Mouse (Mus musculus) midbrain, embryonic 16.5 days (tissue): ENCODE results near the gene Insm1. TPM values are rescaled to one million over a fixed set of nuclear protein-coding genes. Genes with fewer than 3 reads are reported as not detected.
A peak's percentile ranks its signal among the peaks of the same experiment; 100 is the strongest.

ENCODE experiments used
- ATAC-seq: fragments of 200-750 bp; cut with Nextera tagmentation; 2 replicates; pipeline ENCODE4 v1.8.0; 2017; ENCODE audit warnings: moderate TSS enrichment
- H3K27ac ChIP-seq: fragments of 300-500 bp; sonication (generic); 2 replicates; pipeline ENCODE4 v1.5.1; 2014; ENCODE audit warnings: mild to moderate bottlenecking, low read length, mixed read lengths
- H3K27me3 ChIP-seq: fragments of 300-500 bp; sonication (generic); 2 replicates; pipeline ENCODE4 v1.6.1; 2014; ENCODE audit warnings: low read depth, low read length, mixed read lengths; ENCODE audit not compliant: control insufficient read depth, insufficient read depth
- H3K36me3 ChIP-seq: fragments of 300-500 bp; sonication (generic); 2 replicates; pipeline ENCODE4 v1.6.1; 2014; ENCODE audit warnings: mild to moderate bottlenecking, low read length, moderate library complexity, mixed read lengths; ENCODE audit not compliant: control insufficient read depth, insufficient read depth
- H3K4me1 ChIP-seq: fragments of 300-500 bp; sonication (generic); 2 replicates; pipeline ENCODE4 v1.6.1; 2014; ENCODE audit warnings: mild to moderate bottlenecking, low read length, mixed read lengths; ENCODE audit not compliant: control insufficient read depth, insufficient read depth
- H3K4me2 ChIP-seq: fragments of 300-500 bp; sonication (generic); 2 replicates; pipeline ENCODE4 v1.6.1; 2014; ENCODE audit warnings: mild to moderate bottlenecking, low read length, mixed read lengths
- H3K4me3 ChIP-seq: fragments of 300-500 bp; sonication (generic); 2 replicates; pipeline ENCODE4 v1.5.1; 2014; ENCODE audit warnings: low read depth, mild to moderate bottlenecking, low read length, moderate library complexity, mixed read lengths
- H3K9ac ChIP-seq: fragments of 300-500 bp; sonication (generic); 2 replicates; pipeline ENCODE4 v1.6.1; 2014; ENCODE audit warnings: low read depth, low read length, mixed read lengths
- H3K9me3 ChIP-seq: fragments of 300-500 bp; sonication (generic); replicated peaks from 2 replicates; pipeline ENCODE4 v1.6.1; 2014; ENCODE audit warnings: mild to moderate bottlenecking, low read length, mixed read lengths; ENCODE audit not compliant: control insufficient read depth, poor library complexity, severe bottlenecking
- WGBS: fragments of 180-500 bp; shearing (Covaris S2); extraction: QIAGEN DNeasy Blood & Tissue Kit; methylation state at CpG from one replicate; pipeline ENCODE4 v1.1.7; 2014; 5-methylcytosine and 5-hydroxymethylcytosine counted together
- polyA plus RNA-seq: library from polyadenylated mRNA; unstranded; fragments of >200 nt; fragmentation: Nextera tagmentation; extraction: Ambion mirVana; gene quantifications from 2 replicates; pipeline ENCODE4 v1.2.1, GENCODE M21; 2015

Insm1 gene
- 2.7 TPM in 2 replicates for polyA plus RNA-seq

- under 1% methylated on average over 84 of the region's 86 CpGs for WGBS
- Histone ChIP-seq H3K27ac (peak within 1 kb of the TSS; percentile 95), H3K4me2 (peak within 1 kb of the TSS; percentile 90)
Measured at GRCm38 (mm10) chr2:146221076-146221928, at the start of gene Insm1. Gene Insm1, plus strand, starts transcription at chr2:146221921.

GRCm38 (mm10) chr2:146172106-146172505 is 49.6 kb upstream of the Insm1 start:
- no peaks in the 10 kb centered on the region for H3K9me3 ChIP-seq
- no peaks in the 10 kb centered on the region for H3K36me3 ChIP-seq
- H3K4me1 ChIP-seq: peaks cover 10% of the 10 kb centered on the region; the same call in 1 of the 2 replicates
- H3K27ac ChIP-seq: no peak overlapping the region
- no peak overlapping the region for H3K4me2 ChIP-seq
- no peak for ATAC-seq
- no peaks in the 10 kb centered on the region for H3K27me3 ChIP-seq
- H3K4me3 ChIP-seq: no peak overlapping the region
- no peak overlapping the region for H3K9ac ChIP-seq
- 37% methylated on average over 4 of the region's 4 CpGs for WGBS

More at GRCm38 (mm10) chr2:146221076-146221928, at the start of gene Insm1:
- peak within 1 kb of the TSS; percentile 90 for H3K9ac ChIP-seq
- H3K4me1 ChIP-seq: peaks cover 39% of the 10 kb centered on the region
- H3K4me3 ChIP-seq: peak within 1 kb of the TSS; percentile 81
- ATAC-seq: peak; percentile 37
- no peaks in the 10 kb centered on the region for H3K36me3 ChIP-seq
- no peaks in the 10 kb centered on the region for H3K9me3 ChIP-seq
- H3K27me3 ChIP-seq: no peaks in the 10 kb centered on the region

GRCm38 (mm10) chr2:146174173-146174572 is 47.5 kb upstream of the Insm1 start:
- Histone ChIP-seq H3K9ac (no peak overlapping the region), H3K4me1 (0 out of 2 replicates have a peak, but pooled peaks cover 2% of the 10 kb centered on the region), H3K27me3 (no peaks in the 10 kb centered on the region), H3K4me3 (no peak overlapping the region), H3K4me2 (no peak overlapping the region), H3K9me3 (no peaks in the 10 kb centered on the region), H3K36me3 (no peaks in the 10 kb centered on the region), H3K27ac (no peak overlapping the region)
- no peak for ATAC-seq
- WGBS: 81% methylated on average over 7 of the region's 7 CpGs

- H3K27ac ChIP-seq: no peak overlapping the region
- no peak overlapping the region for H3K9ac ChIP-seq
- H3K4me3 ChIP-seq: no peak overlapping the region
- ATAC-seq: no peak
- 77% methylated on average over 1 of the region's 1 CpGs for WGBS
- H3K36me3 ChIP-seq: no peaks in the 10 kb centered on the region
- no peak overlapping the region for H3K4me2 ChIP-seq
- peaks cover under 1% of the 10 kb centered on the region; the same call in 1 of the 2 replicates for H3K4me1 ChIP-seq
- no peaks in the 10 kb centered on the region for H3K9me3 ChIP-seq
- no peaks in the 10 kb centered on the region for H3K27me3 ChIP-seq
Measured at GRCm38 (mm10) chr2:146178718-146179117, 43.0 kb upstream of the Insm1 start.

- Histone ChIP-seq H3K4me1 (peaks cover 9% of the 10 kb centered on the region; the same call in 1 of the 2 replicates), H3K27ac (no peak overlapping the region), H3K27me3 (no peaks in the 10 kb centered on the region), H3K4me2 (no peak overlapping the region), H3K9ac (no peak overlapping the region), H3K4me3 (no peak overlapping the region), H3K36me3 (no peaks in the 10 kb centered on the region), H3K9me3 (no peaks in the 10 kb centered on the region)
- peak; percentile 71 for ATAC-seq
- WGBS: 48% methylated on average over 24 of the region's 24 CpGs
Measured at GRCm38 (mm10) chr2:146183830-146184793, 37.6 kb upstream of the Insm1 start.

- ATAC-seq: no peak
- Histone ChIP-seq H3K9me3 (no peaks in the 10 kb centered on the region), H3K27me3 (no peaks in the 10 kb centered on the region), H3K27ac (no peak overlapping the region), H3K9ac (no peak overlapping the region), H3K4me1 (peaks cover 3% of the 10 kb centered on the region), H3K4me2 (no peak overlapping the region), H3K36me3 (no peaks in the 10 kb centered on the region), H3K4me3 (no peak overlapping the region)
- 78% methylated on average over 11 of the region's 11 CpGs for WGBS
Measured at GRCm38 (mm10) chr2:146196126-146196525, 25.6 kb upstream of the Insm1 start.

- no peaks in the 10 kb centered on the region for H3K9me3 ChIP-seq
- peaks cover 3% of the 10 kb centered on the region for H3K4me1 ChIP-seq
- H3K36me3 ChIP-seq: no peaks in the 10 kb centered on the region
- no peak overlapping the region for H3K4me3 ChIP-seq
- 89% methylated on average over 7 of the region's 7 CpGs for WGBS
- H3K27ac ChIP-seq: no peak overlapping the region
- no peaks in the 10 kb centered on the region for H3K27me3 ChIP-seq
- no peak overlapping the region for H3K4me2 ChIP-seq
- no peak for ATAC-seq
- no peak overlapping the region for H3K9ac ChIP-seq
Measured at GRCm38 (mm10) chr2:146197947-146198346, 23.8 kb upstream of the Insm1 start.

GRCm38 (mm10) chr2:146210968-146211367 is 10.8 kb upstream of the Insm1 start:
- ATAC-seq: no peak
- WGBS: 22% methylated on average over 4 of the region's 4 CpGs

More at GRCm38 (mm10) chr2:146210968-146211367, 10.8 kb upstream of the Insm1 start:
- Histone ChIP-seq H3K9me3 (no peaks in the 10 kb centered on the region), H3K36me3 (no peaks in the 10 kb centered on the region), H3K4me1 (no peaks in the 10 kb centered on the region), H3K27me3 (no peaks in the 10 kb centered on the region), H3K4me3 (no peak overlapping the region), H3K27ac (no peak overlapping the region), H3K9ac (no peak overlapping the region), H3K4me2 (no peak overlapping the region)
